In the genomic region with DNA sequence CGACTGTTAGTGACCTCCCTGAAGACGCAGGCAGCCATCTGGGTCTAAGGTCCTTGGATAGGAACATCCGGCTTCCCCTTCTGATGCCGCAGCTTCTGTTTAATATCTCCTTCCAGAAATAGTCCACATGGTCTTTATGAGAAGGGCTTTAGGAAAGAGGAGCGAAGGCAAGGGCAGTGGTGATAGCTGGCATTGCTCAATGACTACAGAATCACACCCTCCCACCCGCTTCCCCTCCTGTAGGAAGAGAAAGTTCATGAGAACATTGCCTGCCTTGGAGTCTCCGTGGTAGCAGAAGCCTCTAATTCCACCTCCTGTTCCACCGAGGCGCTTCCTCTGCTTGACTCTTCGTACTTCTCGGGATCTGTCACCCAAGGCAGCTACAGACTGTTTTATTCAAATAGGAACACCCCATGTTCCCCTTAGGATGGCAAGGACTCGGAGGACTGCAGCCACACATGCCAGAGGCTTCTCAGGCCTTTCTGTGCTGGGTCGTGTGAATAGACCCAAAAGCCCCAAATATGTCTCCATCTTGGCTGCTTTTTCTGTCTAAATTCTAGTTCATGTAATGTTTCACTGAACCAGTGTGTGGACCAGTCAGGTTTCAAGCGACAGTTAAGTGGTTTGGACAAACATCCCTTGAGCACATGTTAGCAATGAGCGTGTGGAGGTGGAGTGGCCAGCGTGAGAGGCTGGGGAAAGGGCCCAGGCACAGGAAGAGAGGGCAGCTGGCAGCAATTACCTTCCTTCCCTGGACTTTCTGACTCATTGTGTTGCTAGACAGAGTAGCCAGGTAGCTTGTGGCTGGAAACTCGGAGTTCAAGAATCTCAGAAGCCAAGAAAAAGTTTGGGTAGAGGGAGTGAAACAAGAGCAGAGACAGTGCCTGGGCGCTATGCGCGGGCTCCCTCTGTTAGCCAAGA, we compare ENCODE assay signal across 13 mouse cellular contexts. TPM values are rescaled to one million over a fixed set of nuclear protein-coding genes. Genes with fewer than 3 reads are reported as not detected.
A peak's percentile ranks its signal among the peaks of the same experiment; 100 is the strongest.
DNase-seq lines count a peak whose midpoint lies in the region; ATAC-seq and TF ChIP-seq lines count a peak whose summit lies in the region.
"Had no signal": no experiment of that assay in that cellular context is flagged by ENCODE, and none has a peak within 500 bp of the region (broad histone marks: within the 10 kb centered on the region; RNA-seq: fewer than 3 reads in every experiment).

No protein-coding gene starts in this region.

- H3K9ac ChIP-seq in forebrain, embryonic 16.5 days (replicated peaks; ENCODE audit: low read depth, low read length): no peak overlapping the region
- H3K9ac ChIP-seq in liver, postnatal 0 days (replicated peaks): no peak overlapping the region
- H3K9ac ChIP-seq in limb, embryonic 15.5 days: no peak overlapping the region
- H3K9ac ChIP-seq in intestine, embryonic 16.5 days (ENCODE audit: low read depth, low read length): no peak overlapping the region
- H3K9ac ChIP-seq: liver, embryonic 14.5 days; neural tube, embryonic 15.5 days had no signal

- no peak for TF ChIP-seq EP300 in liver, postnatal 0 days (IDR thresholded peaks at IDR 0.05; ENCODE audit: low read depth)

- peak overlapping the region; percentile 48 for H3K27ac ChIP-seq in forebrain, embryonic 10.5 days
- no peak overlapping the region for H3K27ac ChIP-seq in forebrain, embryonic 16.5 days (ENCODE audit: low read length)
- H3K27ac ChIP-seq in liver, postnatal 0 days (ENCODE audit: low read depth): peak overlapping the region; percentile 51
- peak overlapping the region; percentile 51 for H3K27ac ChIP-seq in limb, embryonic 15.5 days
- no peak overlapping the region for H3K27ac ChIP-seq in intestine, embryonic 16.5 days (ENCODE audit: low read length)
- H3K27ac ChIP-seq: liver, embryonic 14.5 days; neural tube, embryonic 15.5 days had no signal

- no peak for ATAC-seq in forebrain, embryonic 16.5 days
- 0 out of 2 replicates have a peak, but pooled peaks have one; percentile 16 for ATAC-seq in liver, postnatal 0 days
- ATAC-seq in limb, embryonic 15.5 days (ENCODE audit: insufficient number of reproducible peaks, low FRiP score, low TSS enrichment, low read depth): no peak
- no peak for ATAC-seq in intestine, embryonic 16.5 days

- no peaks in the 10 kb centered on the region for H3K9me3 ChIP-seq in forebrain, embryonic 10.5 days
- no peaks in the 10 kb centered on the region for H3K9me3 ChIP-seq in forebrain, embryonic 16.5 days (ENCODE audit: control insufficient read depth, low read length)
- no peaks in the 10 kb centered on the region for H3K9me3 ChIP-seq in liver, postnatal 0 days (ENCODE audit: low read length)
- H3K9me3 ChIP-seq in limb, embryonic 15.5 days: no peaks in the 10 kb centered on the region
- no peaks in the 10 kb centered on the region for H3K9me3 ChIP-seq in intestine, embryonic 16.5 days (ENCODE audit: control insufficient read depth, low read length)
- H3K9me3 ChIP-seq: neural tube, embryonic 15.5 days had no signal

- no peak for TF ChIP-seq CTCF in liver, postnatal 0 days (IDR thresholded peaks at IDR 0.05; ENCODE audit: low read depth)

- whole genome bisulfite sequencing in forebrain, embryonic 10.5 days: 86% methylated on average over 20 of the region's 20 CpGs
- WGBS in forebrain, embryonic 16.5 days: 88% methylated on average over 20 of the region's 20 CpGs
- 70% methylated on average over 20 of the region's 20 CpGs for WGBS in liver, postnatal 0 days (ENCODE audit: insufficient replicate concordance)
- 55% methylated on average over 20 of the region's 20 CpGs for WGBS in limb, embryonic 15.5 days
- WGBS in intestine, embryonic 16.5 days: 80% methylated on average over 20 of the region's 20 CpGs

- no peak overlapping the region for H3K4me3 ChIP-seq in forebrain, embryonic 10.5 days
- no peak overlapping the region for H3K4me3 ChIP-seq in forebrain, embryonic 16.5 days (replicated peaks; ENCODE audit: low read length)
- no peak overlapping the region for H3K4me3 ChIP-seq in liver, postnatal 0 days (ENCODE audit: low read depth, low read length)
- H3K4me3 ChIP-seq in limb, embryonic 15.5 days: no peak overlapping the region
- no peak overlapping the region for H3K4me3 ChIP-seq in intestine, embryonic 16.5 days (ENCODE audit: low read length)
- H3K4me3 ChIP-seq: neural tube, embryonic 15.5 days had no signal

- H3K4me2 ChIP-seq in forebrain, embryonic 16.5 days (ENCODE audit: low read length): no peak overlapping the region
- no peak overlapping the region for H3K4me2 ChIP-seq in liver, postnatal 0 days (ENCODE audit: low read depth, low read length)
- H3K4me2 ChIP-seq in limb, embryonic 15.5 days: no peak overlapping the region
- H3K4me2 ChIP-seq in intestine, embryonic 16.5 days (ENCODE audit: low read depth, low read length): no peak overlapping the region
- H3K4me2 ChIP-seq: neural tube, embryonic 15.5 days had no signal

- peaks cover 22% of the 10 kb centered on the region; the same call in 1 of the 2 replicates for H3K36me3 ChIP-seq in forebrain, embryonic 10.5 days (replicated peaks)
- no peaks in the 10 kb centered on the region for H3K36me3 ChIP-seq in forebrain, embryonic 16.5 days (ENCODE audit: control insufficient read depth, insufficient read depth)
- H3K36me3 ChIP-seq in liver, postnatal 0 days (replicated peaks; ENCODE audit: insufficient read depth, low read length): 0 out of 2 replicates have a peak, but pooled peaks cover 3% of the 10 kb centered on the region
- H3K36me3 ChIP-seq in limb, embryonic 15.5 days: no peaks in the 10 kb centered on the region
- H3K36me3 ChIP-seq in intestine, embryonic 16.5 days (ENCODE audit: control insufficient read depth, insufficient read depth, low read length): no peaks in the 10 kb centered on the region
- H3K36me3 ChIP-seq: neural tube, embryonic 15.5 days had no signal

- DNase-seq in forebrain, embryonic 10.5 days (ENCODE audit: extremely low spot score, low spot score): no peak
- DNase-seq in liver, postnatal 0 days: no peak
- no peak for DNase-seq in liver
- no peak for DNase-seq in cerebellum, adult 11-12 months
- no peak for DNase-seq in right cerebral cortex, adult 2 months (ENCODE audit: low spot score in 2 of 2)
- DNase-seq: B cell, adult 2 months; cerebellum, adult 11 months; gastrocnemius, postnatal 10 days had no signal

- no peaks in the 10 kb centered on the region for H3K27me3 ChIP-seq in forebrain, embryonic 10.5 days (ENCODE audit: poor library complexity, severe bottlenecking)
- H3K27me3 ChIP-seq in forebrain, embryonic 16.5 days (replicated peaks; ENCODE audit: control insufficient read depth, insufficient read depth, low read length): no peaks in the 10 kb centered on the region
- H3K27me3 ChIP-seq in liver, postnatal 0 days (ENCODE audit: insufficient read depth, low read length): no peaks in the 10 kb centered on the region
- H3K27me3 ChIP-seq in limb, embryonic 15.5 days: no peaks in the 10 kb centered on the region
- H3K27me3 ChIP-seq in intestine, embryonic 16.5 days (replicated peaks; ENCODE audit: control insufficient read depth, insufficient read depth, low read length): no peaks in the 10 kb centered on the region
- H3K27me3 ChIP-seq: neural tube, embryonic 15.5 days had no signal

- H3K4me1 ChIP-seq in forebrain, embryonic 10.5 days: peaks cover 88% of the 10 kb centered on the region
- H3K4me1 ChIP-seq in forebrain, embryonic 16.5 days (replicated peaks; ENCODE audit: control insufficient read depth, insufficient read depth, low read length): peaks cover 40% of the 10 kb centered on the region
- H3K4me1 ChIP-seq in liver, postnatal 0 days (ENCODE audit: insufficient read depth): peaks cover 40% of the 10 kb centered on the region
- H3K4me1 ChIP-seq in limb, embryonic 15.5 days: peaks cover 82% of the 10 kb centered on the region
- peaks cover 22% of the 10 kb centered on the region for H3K4me1 ChIP-seq in intestine, embryonic 16.5 days (ENCODE audit: control insufficient read depth, insufficient read depth, low read length)

RNA-seq across cellular contexts. Expression of a gene that starts 42.7 kb away (rescaled TPM):
- 19.1 and 21.2 TPM in 2 replicates for polyA plus RNA-seq in forebrain, embryonic 10.5 days (2016; fragmentation: Nextera tagmentation; extraction: Ambion mirVana)
- polyA plus RNA-seq in forebrain, embryonic 16.5 days (2015; fragmentation: Nextera tagmentation; extraction: Ambion mirVana): 14.6 and 19.5 TPM in 2 replicates
- polyA plus RNA-seq in liver, postnatal 0 days (2015; fragmentation: Nextera tagmentation; extraction: Ambion mirVana): 5.1 and 6.2 TPM in 2 replicates
- polyA plus RNA-seq in limb, embryonic 15.5 days (2015; fragmentation: Nextera tagmentation; extraction: Ambion mirVana): 35.8 and 40.8 TPM in 2 replicates
- polyA plus RNA-seq in intestine, embryonic 16.5 days (2015; fragmentation: Nextera tagmentation; extraction: Ambion mirVana): 9.1 and 10.9 TPM in 2 replicates

Comparison
In these comparisons a context has a peak if more than half of its experiments do, and no peak if none do; other contexts are left out.
1. H3K27ac ChIP-seq: peak in forebrain, embryonic 10.5 days (single experiment), liver, postnatal 0 days (single experiment) and limb, embryonic 15.5 days (single experiment); none in forebrain, embryonic 16.5 days (single experiment) and intestine, embryonic 16.5 days (single experiment).